Mouse (Mus musculus) spleen, postnatal 0 days (tissue): ENCODE measurements around the gene Vps35l. TPM values are rescaled to one million over a fixed set of nuclear protein-coding genes. Genes with fewer than 3 reads are reported as not detected.

Experiments
- polyA plus RNA-seq: library from polyadenylated mRNA; unstranded; fragments of >200 nt; fragmentation: Nextera tagmentation; extraction: Ambion mirVana; gene quantifications from 2 replicates; pipeline ENCODE4 v1.2.1, GENCODE M21; 2015

Vps35l gene
- 38.8 and 39.8 TPM in 2 replicates for polyA plus RNA-seq

GRCm38 (mm10) chr7:118739975-118740531, at the start of gene Vps35l:
Gene Vps35l (plus strand): TSS chr7:118740226.

GRCm38 (mm10) chr7:118705101-118705961, 34.7 kb upstream of the Vps35l start, which contains the start of gene Gde1:
Gene Gde1 (minus strand): TSS chr7:118705778.

GRCm38 (mm10) chr7:118712228-118713173, 27.5 kb upstream of the Vps35l start, which contains the start of gene Ccp110:
Gene Ccp110 (plus strand): TSS chr7:118712552.

GRCm38 (mm10) chr7:118855171-118855876, 115.3 kb downstream of the Vps35l start, which contains the start of gene Iqck:
Gene Iqck (plus strand): TSS chr7:118855752.

GRCm38 (mm10) chr7:118855877-118856304, 115.9 kb downstream of the Vps35l start, which contains the start of gene Knop1:
Gene Knop1 (minus strand): TSS chr7:118856254.

Other genes with a start within 250 kb of the Vps35l start
- gene Itpripl2, start 248.3 kb upstream of the Vps35l start, polyA plus RNA-seq, result 3.2 and 4.2 TPM in 2 replicates
- gene Coq7, start 206.9 kb upstream of the Vps35l start, polyA plus RNA-seq, result 64.2 and 65.1 TPM in 2 replicates
- gene Tmc7, start 155.5 kb upstream of the Vps35l start, polyA plus RNA-seq, result 0.28 and 0.76 TPM in 2 replicates
- gene Tmc5, start 142.9 kb upstream of the Vps35l start, polyA plus RNA-seq, result 0.04 TPM in 1 of 2 replicates, not detected in the other
- gene Gde1, start 34.4 kb upstream of the Vps35l start, polyA plus RNA-seq, result 53.9 and 54.9 TPM in 2 replicates
- 9.8 and 10.5 TPM in 2 replicates for gene Ccp110, start 27.7 kb upstream of the Vps35l start, polyA plus RNA-seq
- gene Iqck, start 115.5 kb downstream of the Vps35l start, polyA plus RNA-seq, result 0.52 and 0.76 TPM in 2 replicates
- 48.0 and 51.3 TPM in 2 replicates for gene Knop1, start 116.0 kb downstream of the Vps35l start, polyA plus RNA-seq